Mouse (Mus musculus) frontal cortex, postnatal 14 days (tissue): Measurements from ENCODE around the gene Adgra1.

ENCODE experiments used
- DNase-seq, 2 experiments: peaks; one replicate each; pipeline ENCODE4 v3.0.0; 2022; ENCODE audit warnings: low spot score in 2 of 2

The Adgra1 gene

GRCm38 (mm10) chr7:139834036-139834435 lies at the start of gene Adgra1:
Gene Adgra1 (plus strand): TSS chr7:139834174.
- peak; percentile 84 to 87 for DNase-seq

DNA sequence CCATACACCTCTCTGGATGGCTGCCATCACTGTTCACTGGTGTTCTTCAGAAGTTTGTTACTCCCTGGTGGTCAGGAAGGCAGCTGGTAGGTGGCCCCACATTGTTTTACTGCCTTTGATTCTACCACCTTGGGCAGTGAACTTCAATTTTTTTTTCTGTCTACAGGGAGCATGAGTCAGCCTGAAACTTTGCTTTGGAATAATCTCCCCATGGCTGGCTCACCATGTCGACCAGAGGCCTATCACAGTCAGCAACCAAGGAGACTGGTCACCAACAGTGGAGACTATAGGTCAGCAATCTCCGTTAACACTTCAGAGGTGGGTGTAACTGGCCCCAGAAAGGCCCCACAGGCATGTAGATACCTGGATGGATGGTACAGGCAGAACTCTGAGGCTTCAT lies 46.6 kb upstream of the Adgra1 start:
- no peak for DNase-seq

- DNase-seq, result no peak
Measured at GRCm38 (mm10) chr7:139788927-139789326, 45.0 kb upstream of the Adgra1 start.

DNA sequence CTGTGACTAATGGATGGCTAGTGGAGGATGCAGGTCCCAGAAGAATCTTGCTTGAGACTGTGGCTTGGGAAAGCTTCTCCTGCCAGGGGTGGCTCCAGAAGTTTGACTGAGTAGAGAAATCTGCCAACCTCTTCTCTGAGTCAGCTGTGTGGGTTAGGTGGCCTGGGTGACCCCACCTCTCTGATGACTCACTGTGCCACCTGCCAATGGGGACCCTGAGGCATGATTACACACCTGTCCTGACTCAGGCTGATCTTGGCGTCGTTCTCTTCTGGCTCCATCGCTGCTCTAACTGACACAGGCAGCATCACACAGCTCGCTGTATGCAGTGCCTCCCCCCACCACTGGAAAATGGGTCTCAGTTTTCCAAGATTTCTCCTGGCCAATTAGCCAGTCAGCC lies 44.3 kb upstream of the Adgra1 start:
- DNase-seq, result no peak

DNA sequence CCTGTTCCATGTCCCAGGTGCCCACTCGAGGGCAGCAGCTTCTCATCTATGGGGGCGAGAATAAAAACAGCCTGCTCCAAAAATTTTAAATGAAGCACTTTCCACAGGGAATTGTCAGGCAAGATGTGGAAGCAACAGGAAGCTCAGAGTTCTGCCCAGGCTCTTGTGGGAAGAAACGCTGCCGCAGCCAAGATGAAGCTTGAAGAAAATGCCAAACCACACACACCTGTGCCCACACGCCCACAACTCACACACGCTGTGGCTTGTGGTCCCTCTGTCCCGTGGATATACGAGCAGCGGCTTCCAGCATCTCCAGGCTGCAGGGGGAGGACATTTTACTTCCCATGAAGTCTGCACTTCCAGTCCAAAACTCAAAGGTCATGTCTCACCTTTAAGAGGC lies 42.4 kb upstream of the Adgra1 start:
- DNase-seq, result no peak

DNA sequence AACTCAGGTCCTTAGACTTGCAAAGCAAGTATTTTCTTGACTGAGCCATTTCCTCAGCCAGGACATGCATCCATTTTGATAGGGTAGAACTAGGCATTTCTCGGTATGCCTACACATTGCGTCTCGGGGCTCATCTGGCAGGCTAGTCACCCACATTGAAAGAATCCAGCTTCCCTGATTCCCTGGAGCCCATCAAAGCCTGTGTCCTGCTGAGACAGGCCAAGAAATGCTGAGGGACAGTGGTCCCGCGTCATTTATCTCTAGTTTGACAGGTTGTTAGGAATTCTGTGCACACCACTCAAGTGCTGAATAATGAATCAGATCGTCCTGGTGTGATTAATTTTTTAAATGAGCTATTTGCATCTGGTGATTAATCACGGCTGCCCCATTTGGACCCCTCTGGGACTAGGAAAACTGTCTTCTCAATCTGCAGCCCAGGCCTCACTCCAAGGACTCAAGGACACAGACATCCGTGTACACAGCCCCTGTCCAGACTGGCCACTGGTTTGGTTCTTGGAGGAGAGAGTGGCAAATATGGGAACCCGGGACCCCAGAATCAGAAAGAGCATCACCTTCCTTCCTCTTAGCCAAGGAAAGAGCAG lies 38.9 kb upstream of the Adgra1 start:
- no peak for DNase-seq

GRCm38 (mm10) chr7:139797186-139798109 lies 36.5 kb upstream of the Adgra1 start:
- DNase-seq, result no peak

DNA sequence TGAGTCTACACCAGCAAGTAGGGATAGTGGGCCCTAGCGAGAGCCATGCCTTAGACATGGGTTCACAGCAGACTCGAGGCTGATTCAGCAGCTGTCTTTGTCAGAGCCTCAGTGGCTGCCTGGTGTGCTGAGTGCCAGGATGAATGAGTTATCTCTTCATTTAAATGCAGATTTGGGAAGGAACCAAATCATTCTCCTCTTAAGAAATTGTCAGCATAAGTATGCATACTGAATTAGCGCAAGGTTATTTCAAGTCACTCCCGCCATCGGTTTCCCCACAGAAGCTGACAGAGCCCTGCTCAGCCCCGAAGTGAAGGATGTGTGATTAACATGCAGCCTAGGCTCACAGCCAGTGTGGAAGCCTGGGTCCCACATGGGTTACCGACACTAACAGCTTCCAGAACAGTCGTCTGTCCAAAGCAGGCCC lies 27.8 kb upstream of the Adgra1 start:
- peak; percentile 12 to 30 for DNase-seq

- DNase-seq, result no peak
Measured at GRCm38 (mm10) chr7:139810036-139810435, 23.9 kb upstream of the Adgra1 start.

- no peak for DNase-seq
Measured at GRCm38 (mm10) chr7:139811706-139812105, 22.3 kb upstream of the Adgra1 start.

GRCm38 (mm10) chr7:139813577-139814207 lies 20.3 kb upstream of the Adgra1 start:
- DNase-seq, result no peak

DNA sequence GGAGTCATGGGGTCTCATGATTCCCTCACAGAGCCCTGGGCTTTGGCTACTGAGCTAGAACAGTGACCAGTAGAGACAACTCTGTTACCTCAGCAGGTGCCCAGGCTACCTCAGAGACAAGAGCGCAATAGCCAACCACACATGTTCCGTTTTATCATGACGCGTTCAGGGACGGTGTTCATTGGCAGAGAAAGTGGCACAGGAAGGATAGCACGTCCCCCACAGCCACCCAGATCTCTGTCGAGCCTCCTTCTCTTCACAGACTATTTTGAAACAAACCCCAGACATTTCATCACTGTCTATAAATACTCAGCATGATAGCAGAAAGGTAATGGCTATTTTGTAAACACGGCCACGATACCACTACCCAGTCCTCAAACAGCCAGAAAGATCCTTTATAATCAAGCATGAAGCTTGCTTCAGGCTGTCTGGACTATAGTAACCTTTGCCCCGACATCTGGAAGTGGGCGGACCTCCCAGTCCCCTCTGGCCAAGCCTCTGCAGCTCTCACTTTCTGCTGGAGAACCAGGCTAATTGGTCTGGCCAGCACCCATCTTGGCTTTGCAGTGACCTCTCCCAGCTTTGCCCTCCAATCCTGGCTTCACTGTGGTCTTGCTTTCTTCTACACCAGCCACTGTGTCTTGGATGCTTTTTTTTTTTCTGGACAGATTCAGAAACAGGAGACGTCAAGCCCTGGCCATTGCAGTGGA lies 11.5 kb upstream of the Adgra1 start:
- no peak for DNase-seq

GRCm38 (mm10) chr7:139827687-139828086 lies 6.3 kb upstream of the Adgra1 start:
- DNase-seq, result no peak

DNA sequence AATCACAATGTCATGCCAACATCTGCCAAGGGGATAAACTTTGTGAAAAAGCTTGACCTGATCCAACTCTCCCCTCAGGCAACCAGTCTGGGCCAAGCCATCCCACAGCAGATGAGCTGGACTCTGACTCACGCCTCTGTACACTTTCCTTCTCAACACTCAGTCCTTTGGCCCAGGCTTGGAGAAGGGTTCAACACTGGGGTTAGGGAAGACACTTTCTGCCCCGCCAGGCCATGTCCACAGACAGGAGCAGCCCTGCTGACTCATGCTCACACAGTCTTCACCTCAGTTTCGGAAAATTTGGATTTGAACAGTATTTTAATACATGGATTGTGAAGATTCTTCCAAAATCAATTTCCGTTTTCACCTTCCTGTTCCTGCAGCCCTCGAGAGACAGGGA lies 442 bp upstream of the Adgra1 start:
- no peak for DNase-seq

GRCm38 (mm10) chr7:139835140-139836131 lies 1.5 kb downstream of the Adgra1 start:
- DNase-seq, result no peak

- no peak for DNase-seq
Measured at GRCm38 (mm10) chr7:139840443-139841168, 6.6 kb downstream of the Adgra1 start.

- no peak for DNase-seq
Measured at GRCm38 (mm10) chr7:139842397-139842796, 8.4 kb downstream of the Adgra1 start.

GRCm38 (mm10) chr7:139843140-139843539 lies 9.2 kb downstream of the Adgra1 start:
- no peak for DNase-seq

GRCm38 (mm10) chr7:139843776-139844175 lies 9.8 kb downstream of the Adgra1 start:
- DNase-seq, result no peak

GRCm38 (mm10) chr7:139845101-139845500 lies 11.1 kb downstream of the Adgra1 start:
- DNase-seq, result no peak
